Mouse (Mus musculus) spleen, adult 2 months (tissue): Measurements from ENCODE around the gene Ywhag.

ENCODE experiments used
- CTCF ChIP-seq: fragments of 200-500 bp; IDR thresholded peaks from 2 replicates; pipeline ENCODE4 v1.5.1; 2011; ENCODE audit warnings: mild to moderate bottlenecking, inconsistent platforms; ENCODE audit not compliant: insufficient read depth, insufficient read length, insufficient replicate concordance; ENCODE audit errors: extremely low read depth
- POLR2A ChIP-seq: fragments of 200-500 bp; IDR thresholded peaks from 2 replicates; pipeline ENCODE4 v1.6.1; 2011; ENCODE audit warnings: low read depth, low read length, inconsistent platforms

GRCm38 (mm10) chr5:135909646-135910045 is 24.8 kb downstream of the Ywhag start:
- TF ChIP-seq CTCF (no peak), POLR2A (no peak)
